Mouse (Mus musculus) heart, embryonic 14.5 days (tissue): ENCODE measurements around the gene Nutf2-ps1. TPM values are rescaled to one million over a fixed set of nuclear protein-coding genes. Genes with fewer than 3 reads are reported as not detected.

ENCODE experiments used
- ATAC-seq: fragments of 200-750 bp; cut with Nextera tagmentation; 2 replicates; pipeline ENCODE4 v1.8.0; 2017; ENCODE audit warnings: low read depth, moderate TSS enrichment; ENCODE audit not compliant: insufficient number of reproducible peaks, insufficient read depth, low FRiP score
- H3K27ac ChIP-seq, 2 experiments: fragments of 200-500 bp in 1 of 2; fragments of 300-500 bp in 1 of 2; sonication (generic) in 1 of 2; replicated peaks in 1 of 2; 2 replicates each; pipeline ENCODE4 v1.5.1; 2012 to 2014; ENCODE audit warnings: low read depth in 2 of 2, low read length in 2 of 2, control low read depth in 1 of 2, mild to moderate bottlenecking in 1 of 2, mixed read lengths in 1 of 2; ENCODE audit not compliant: control insufficient read depth in 1 of 2, insufficient read depth in 1 of 2
- H3K27me3 ChIP-seq: fragments of 300-500 bp; sonication (generic); 2 replicates; pipeline ENCODE4 v1.6.1; 2014; ENCODE audit warnings: mild to moderate bottlenecking, low read length, control low read depth; ENCODE audit not compliant: control insufficient read depth, insufficient read depth
- H3K36me3 ChIP-seq: fragments of 300-500 bp; sonication (generic); 2 replicates; pipeline ENCODE4 v1.6.1; 2014; ENCODE audit warnings: mild to moderate bottlenecking, control low read depth, low read length, mixed read lengths; ENCODE audit not compliant: control insufficient read depth, insufficient read depth
- H3K4me1 ChIP-seq, 2 experiments: fragments of 200-500 bp in 1 of 2; fragments of 300-500 bp in 1 of 2; sonication (generic) in 1 of 2; 2 replicates each; pipeline ENCODE4 v1.6.1; 2012 to 2014; ENCODE audit warnings: low read length in 2 of 2, control low read depth in 1 of 2, mixed read lengths in 1 of 2; ENCODE audit not compliant: control insufficient read depth in 2 of 2, insufficient read depth in 2 of 2
- H3K4me2 ChIP-seq: fragments of 300-500 bp; sonication (generic); 2 replicates; pipeline ENCODE4 v1.6.1; 2014; ENCODE audit warnings: mild to moderate bottlenecking, low read length
- H3K4me3 ChIP-seq, 2 experiments: fragments of 200-500 bp in 1 of 2; fragments of 300-500 bp in 1 of 2; sonication (generic) in 1 of 2; 2 replicates each; pipeline ENCODE4 v1.5.1; 2012 to 2014; ENCODE audit warnings: low read length in 2 of 2, mild to moderate bottlenecking in 2 of 2, control low read depth in 1 of 2, low read depth in 1 of 2, moderate library complexity in 1 of 2; ENCODE audit not compliant: control insufficient read depth in 1 of 2, insufficient read depth in 1 of 2
- H3K9ac ChIP-seq: fragments of 300-500 bp; sonication (generic); 2 replicates; pipeline ENCODE4 v1.6.1; 2014; ENCODE audit warnings: mild to moderate bottlenecking, low read length
- H3K9me3 ChIP-seq: fragments of 300-500 bp; sonication (generic); 2 replicates; pipeline ENCODE4 v1.6.1; 2016; ENCODE audit warnings: low read length, control low read depth; ENCODE audit not compliant: control insufficient read depth
- WGBS: fragments of 180-500 bp; shearing (Covaris S2); extraction: QIAGEN DNeasy Blood & Tissue Kit; methylation state at CpG from one replicate; pipeline ENCODE4 v1.1.7; 2014; 5-methylcytosine and 5-hydroxymethylcytosine counted together
- polyA plus RNA-seq: library from polyadenylated mRNA; unstranded; fragments of >200 nt; fragmentation: Nextera tagmentation; extraction: Ambion mirVana; gene quantifications from 2 replicates; pipeline ENCODE4 v1.2.1, GENCODE M21; 2014

Nutf2-ps1 gene
- polyA plus RNA-seq, 1 experiment from 2014 or later = 276 TPM

DNA sequence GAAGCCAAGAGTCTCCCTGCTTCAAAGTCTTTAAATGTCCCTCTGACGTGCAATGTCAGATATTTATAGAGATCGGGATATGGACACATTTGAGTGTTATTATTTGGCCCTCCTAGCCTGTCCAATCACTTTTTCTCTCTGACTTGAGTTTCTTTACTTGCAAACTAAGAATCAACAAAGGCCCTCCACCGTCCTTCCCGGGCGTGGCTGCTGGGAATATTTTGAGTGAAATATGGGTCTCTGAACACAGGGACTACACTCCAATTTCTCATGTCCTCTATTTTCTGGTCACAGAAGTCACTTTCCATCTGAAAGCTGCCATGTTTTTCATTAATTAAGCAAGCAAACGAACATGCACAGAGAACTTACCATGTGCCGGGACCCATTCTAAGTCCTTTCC is 14.3 kb downstream of the Nutf2-ps1 start:
- H3K4me2 ChIP-seq = no peak overlapping the region
- no peaks in the 10 kb centered on the region for H3K36me3 ChIP-seq
- no peak overlapping the region for H3K27ac ChIP-seq
- 83% methylated on average over 7 of the region's 7 CpGs for WGBS
- ATAC-seq = no peak
- no peaks in the 10 kb centered on the region for H3K9me3 ChIP-seq
- H3K4me1 ChIP-seq = peaks cover 23 to 34% of the 10 kb centered on the region in 2 experiments
- no peaks in the 10 kb centered on the region for H3K27me3 ChIP-seq
- no peak overlapping the region for H3K4me3 ChIP-seq
- no peak overlapping the region for H3K9ac ChIP-seq

DNA sequence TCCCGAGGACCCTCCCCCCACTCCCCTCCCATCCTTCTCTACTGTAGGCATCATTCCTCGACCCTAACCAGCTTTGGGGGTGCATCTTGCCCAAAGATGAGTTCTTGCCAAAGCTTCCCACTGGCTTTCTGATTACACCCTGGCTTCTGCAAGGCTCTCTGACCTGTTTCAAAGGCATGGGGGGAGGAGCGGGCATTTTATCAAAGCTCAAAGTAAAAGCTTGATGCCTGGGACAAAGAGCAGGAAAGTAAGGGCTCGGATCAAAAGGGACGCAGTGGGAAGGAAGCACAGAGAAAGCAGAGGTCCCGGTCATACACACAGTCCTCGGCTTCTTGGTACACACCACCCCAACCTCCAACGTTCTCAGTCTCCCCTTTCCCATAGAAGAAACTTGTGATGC is 14.7 kb downstream of the Nutf2-ps1 start:
- Histone ChIP-seq H3K4me1 (peaks cover 23 to 34% of the 10 kb centered on the region in 2 experiments), H3K4me3 (no peak overlapping the region), H3K27ac (no peak overlapping the region), H3K9me3 (no peaks in the 10 kb centered on the region), H3K4me2 (no peak overlapping the region), H3K9ac (no peak overlapping the region), H3K27me3 (no peaks in the 10 kb centered on the region), H3K36me3 (no peaks in the 10 kb centered on the region)
- no peak for ATAC-seq
- 56% methylated on average over 8 of the region's 8 CpGs for WGBS

DNA sequence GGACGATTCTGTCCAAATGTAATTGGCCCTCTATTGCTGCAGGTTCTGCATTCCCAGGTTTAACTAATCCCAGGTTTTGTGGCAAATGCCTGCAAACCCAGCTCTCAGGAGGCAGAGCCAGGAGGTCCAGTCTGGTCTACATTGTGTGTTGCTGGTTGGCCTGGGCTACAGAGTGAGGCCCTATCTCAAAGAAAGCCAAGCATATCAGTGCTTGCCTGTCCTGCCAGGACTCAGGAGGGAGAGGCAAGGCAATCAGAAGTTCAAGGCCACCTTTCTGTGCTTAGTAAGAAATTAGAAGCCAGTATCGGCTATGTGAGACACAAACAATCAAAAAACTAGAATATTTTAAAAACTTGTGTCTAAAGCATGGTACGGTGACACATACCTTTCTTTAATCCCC is 15.7 kb downstream of the Nutf2-ps1 start:
- Histone ChIP-seq H3K36me3 (no peaks in the 10 kb centered on the region), H3K9me3 (no peaks in the 10 kb centered on the region), H3K27me3 (no peaks in the 10 kb centered on the region), H3K4me3 (no peak overlapping the region), H3K27ac (no peak overlapping the region), H3K4me2 (no peak overlapping the region), H3K9ac (no peak overlapping the region), H3K4me1 (peaks cover 25 to 39% of the 10 kb centered on the region in 2 experiments)
- 88% methylated on average over 3 of the region's 3 CpGs for WGBS
- ATAC-seq = no peak

DNA sequence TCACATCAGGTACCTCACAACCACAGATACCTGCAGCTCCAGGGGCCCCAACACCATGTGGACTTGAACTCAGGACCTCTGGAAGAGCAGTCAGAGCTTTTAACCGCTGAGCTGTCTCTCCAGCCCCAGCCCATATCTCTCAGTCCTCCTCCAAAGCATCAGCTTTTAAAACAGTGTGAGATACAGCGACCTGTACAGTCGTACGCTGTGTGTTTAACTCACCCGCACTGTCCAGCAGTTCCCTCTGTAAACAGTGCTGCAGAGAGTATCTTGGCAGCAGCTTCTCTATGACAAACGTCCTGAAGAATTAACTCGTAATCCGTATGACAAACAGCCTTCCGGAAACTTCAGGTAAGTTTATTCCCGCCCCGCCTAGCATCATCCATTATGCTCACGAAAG is 16.3 kb downstream of the Nutf2-ps1 start:
- no peak overlapping the region for H3K4me2 ChIP-seq
- no peak overlapping the region for H3K27ac ChIP-seq
- peaks cover 25 to 39% of the 10 kb centered on the region in 2 experiments for H3K4me1 ChIP-seq
- H3K9ac ChIP-seq = no peak overlapping the region
- H3K27me3 ChIP-seq = no peaks in the 10 kb centered on the region
- no peak for ATAC-seq
- H3K4me3 ChIP-seq = no peak overlapping the region
- no peaks in the 10 kb centered on the region for H3K9me3 ChIP-seq
- WGBS = 75% methylated on average over 12 of the region's 12 CpGs
- H3K36me3 ChIP-seq = no peaks in the 10 kb centered on the region

DNA sequence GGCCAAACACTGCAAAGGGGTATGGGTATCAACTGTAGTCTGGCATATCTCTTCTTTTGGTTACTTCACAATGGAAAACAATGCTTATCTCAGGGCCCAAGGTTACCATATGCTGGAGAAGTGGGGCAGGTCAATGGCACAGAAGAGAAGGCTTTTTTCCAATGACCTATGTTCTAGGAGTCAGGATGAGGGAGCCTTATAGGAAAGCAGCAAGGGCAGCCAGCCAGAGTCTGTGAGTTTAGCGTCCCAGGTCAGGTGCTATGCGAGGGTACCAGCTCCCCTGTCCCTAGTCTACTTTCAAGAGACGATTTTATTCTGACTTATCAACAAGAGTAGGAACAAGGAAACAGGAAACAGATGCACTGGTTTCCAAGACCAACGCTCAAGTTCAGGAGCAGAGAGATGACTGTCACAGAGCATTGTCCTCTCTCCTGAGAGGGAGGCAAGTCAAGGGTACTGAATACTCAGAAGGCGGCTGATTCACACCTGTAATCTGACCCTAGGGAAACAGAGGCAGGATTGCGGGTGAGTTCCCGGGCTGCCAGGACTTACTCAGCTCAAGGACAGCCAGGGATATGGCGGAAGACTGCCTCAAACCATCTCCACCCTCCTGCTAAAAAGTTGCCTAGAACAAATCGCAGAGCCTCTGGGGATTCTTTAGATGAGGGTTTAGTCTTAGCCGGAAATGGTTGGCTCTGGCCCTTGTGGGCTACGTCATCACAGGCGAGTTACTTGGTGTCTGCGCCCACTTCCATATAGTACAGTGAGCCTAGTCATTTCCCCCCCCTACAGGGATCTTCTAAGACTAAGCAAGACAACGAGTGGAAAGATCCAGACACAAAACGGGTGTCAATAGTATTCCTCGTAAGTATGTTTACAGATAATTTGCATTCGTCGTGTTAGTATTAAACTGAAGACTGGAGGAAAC is 17.1 kb downstream of the Nutf2-ps1 start:
- WGBS = 66% methylated on average over 18 of the region's 18 CpGs
- H3K4me2 ChIP-seq = no peak overlapping the region
- H3K27me3 ChIP-seq = no peaks in the 10 kb centered on the region
- H3K36me3 ChIP-seq = no peaks in the 10 kb centered on the region
- H3K9me3 ChIP-seq = no peaks in the 10 kb centered on the region
- H3K9ac ChIP-seq = no peak overlapping the region
- H3K4me1 ChIP-seq = peaks cover 22 to 33% of the 10 kb centered on the region in 2 experiments
- H3K4me3 ChIP-seq = no peak overlapping the region
- ATAC-seq = no peak
- H3K27ac ChIP-seq = no peak overlapping the region

DNA sequence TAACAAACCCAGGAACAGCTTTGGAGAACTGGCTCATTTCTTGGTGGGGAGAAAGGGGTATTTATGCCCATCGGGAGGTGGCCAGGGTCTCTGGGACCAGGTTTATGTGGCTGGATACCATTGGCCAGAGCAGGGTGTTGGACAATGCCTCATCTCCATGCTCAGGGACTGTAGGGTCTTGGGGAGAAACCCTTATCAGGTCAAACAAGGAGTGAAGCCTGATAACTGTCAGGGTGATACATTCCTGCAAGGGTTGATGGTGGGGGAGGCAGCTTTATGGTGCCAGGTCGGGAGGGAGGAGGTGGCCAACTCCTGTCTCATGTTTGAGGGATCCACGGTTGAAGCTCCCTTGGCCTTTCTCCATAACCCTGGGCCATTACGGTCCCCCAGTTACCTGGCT is 17.8 kb downstream of the Nutf2-ps1 start:
- no peaks in the 10 kb centered on the region for H3K9me3 ChIP-seq
- no peaks in the 10 kb centered on the region for H3K27me3 ChIP-seq
- no peak overlapping the region for H3K4me2 ChIP-seq
- 50% methylated on average over 4 of the region's 4 CpGs for WGBS
- no peak overlapping the region for H3K9ac ChIP-seq
- no peak for ATAC-seq
- no peak overlapping the region for H3K27ac ChIP-seq
- H3K4me1 ChIP-seq = peaks cover 22 to 28% of the 10 kb centered on the region in 2 experiments
- no peak overlapping the region for H3K4me3 ChIP-seq
- H3K36me3 ChIP-seq = no peaks in the 10 kb centered on the region

DNA sequence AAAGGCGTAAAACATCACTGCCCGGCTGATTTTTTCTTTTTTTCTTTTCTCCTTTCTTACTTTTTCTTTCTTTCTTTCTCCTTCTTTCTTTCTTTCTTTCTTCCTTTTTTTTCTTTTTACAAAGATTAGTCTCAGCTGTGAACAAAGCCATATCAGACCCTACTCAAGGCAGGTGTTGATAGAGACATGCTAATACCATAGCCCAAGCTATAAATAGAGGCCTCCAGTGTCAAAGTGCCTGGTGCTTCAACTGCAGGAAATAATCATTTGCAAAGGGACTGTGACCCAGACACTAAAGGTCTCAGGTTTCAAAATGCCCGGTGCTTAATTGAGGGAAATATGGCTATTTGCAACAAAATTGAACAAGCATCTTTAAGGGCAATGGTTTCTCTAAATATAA is 20.3 kb downstream of the Nutf2-ps1 start:
- Histone ChIP-seq H3K9me3 (no peaks in the 10 kb centered on the region), H3K27me3 (no peaks in the 10 kb centered on the region), H3K9ac (no peak overlapping the region), H3K36me3 (no peaks in the 10 kb centered on the region), H3K4me1 (peaks cover 19 to 23% of the 10 kb centered on the region in 2 experiments), H3K4me3 (no peak overlapping the region), H3K4me2 (no peak overlapping the region), H3K27ac (0 out of 4 replicates have a peak overlapping the region, but pooled peaks of 1 of the 2 experiments have one; percentile 27)
- WGBS = 67% methylated on average over 3 of the region's 3 CpGs
- ATAC-seq = no peak
